Mouse (Mus musculus) heart, postnatal 0 days (tissue): ENCODE measurements around the gene Abcc4.

Source experiments
- CTCF ChIP-seq: IDR thresholded peaks from 2 replicates; pipeline ENCODE4 v1.5.1; 2016; ENCODE audit warnings: antibody characterized with exemption, control low read depth, low read depth
- EP300 ChIP-seq: IDR thresholded peaks from 2 replicates; pipeline ENCODE4 v1.6.1; 2016; ENCODE audit warnings: antibody characterized with exemption, low read depth

DNA sequence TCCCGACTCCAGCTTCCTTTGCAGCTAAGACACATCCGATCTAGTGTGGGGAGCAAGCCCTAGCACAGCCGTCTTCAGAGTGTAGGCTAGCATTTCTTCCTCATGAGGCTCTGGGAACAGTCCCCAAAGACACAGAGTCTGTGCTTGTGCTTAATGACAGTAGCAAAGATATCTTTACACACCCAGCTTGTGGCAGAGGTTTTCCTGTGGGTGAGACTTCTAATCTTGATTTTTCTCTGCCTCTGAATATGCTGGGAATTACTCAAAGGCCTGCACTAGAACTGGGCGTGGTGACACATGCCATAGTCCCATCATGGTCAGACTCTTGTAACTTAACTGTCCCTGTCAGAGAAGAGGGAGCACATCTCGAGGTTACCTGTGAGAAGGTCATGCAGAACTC, 24.6 kb upstream of the Abcc4 start:
- TF ChIP-seq CTCF (no peak), EP300 (no peak)
